Mouse (Mus musculus) cerebellum, postnatal 10 days (tissue): ENCODE measurements around the gene Gm20509.
"Not testable (repeated sequence)": the region's sequence is repeated elsewhere in the genome, so short reads cannot be mapped to it uniquely, and the experiment has no call there.

Source experiments
- DNase-seq, 2 experiments: peaks; one replicate each; pipeline ENCODE4 v3.0.0; 2021; ENCODE audit warnings: mixed read lengths in 2 of 2

Gm20509 gene

DNA sequence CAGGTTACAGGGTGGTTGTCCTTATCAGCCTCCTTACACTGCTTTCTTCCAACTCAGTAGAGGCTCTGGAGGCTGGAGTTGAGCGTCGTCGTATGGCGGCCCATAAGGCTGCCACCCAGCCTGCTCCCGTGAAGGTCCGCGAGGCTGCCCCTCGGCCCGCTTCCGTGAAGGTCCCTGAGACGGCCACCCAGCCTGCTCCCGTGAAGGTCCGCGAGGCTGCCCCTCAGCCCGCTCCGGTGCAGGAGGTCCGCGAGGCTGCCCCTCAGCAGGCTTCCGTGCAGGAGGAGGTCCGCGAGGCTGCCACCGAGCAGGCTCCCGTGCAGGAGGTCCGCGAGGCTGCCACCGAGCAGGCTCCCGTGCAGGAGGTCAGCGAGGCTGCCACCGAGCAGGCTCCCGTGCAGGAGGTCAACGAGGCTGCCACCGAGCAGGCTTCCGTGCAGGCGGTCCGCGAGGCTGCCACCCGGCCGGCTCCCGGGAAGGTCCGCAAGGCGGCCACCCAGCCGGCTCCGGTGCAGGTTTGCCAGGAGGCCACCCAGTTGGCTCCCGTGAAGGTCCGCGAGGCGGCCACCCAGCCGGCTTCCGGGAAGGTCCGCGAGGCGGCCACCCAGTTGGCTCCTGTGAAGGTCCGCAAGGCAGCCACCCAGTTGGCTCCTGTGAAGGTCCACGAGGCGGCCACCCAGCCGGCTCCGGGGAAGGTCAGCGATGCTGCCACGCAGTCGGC, 1.0 kb downstream of the Gm20509 start:
- DNase-seq, result peak in 1 of 2 experiments; percentile 62

DNA sequence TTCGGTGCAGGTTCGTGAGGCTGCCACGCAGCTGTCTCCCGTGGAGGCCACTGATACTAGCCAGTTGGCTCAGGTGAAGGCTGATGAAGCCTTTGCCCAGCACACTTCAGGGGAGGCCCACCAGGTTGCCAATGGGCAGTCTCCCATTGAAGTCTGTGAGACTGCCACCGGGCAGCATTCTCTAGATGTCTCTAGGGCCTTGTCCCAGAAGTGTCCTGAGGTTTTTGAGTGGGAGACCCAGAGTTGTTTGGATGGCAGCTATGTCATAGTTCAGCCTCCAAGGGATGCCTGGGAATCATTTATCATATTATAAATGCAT, 1.6 kb downstream of the Gm20509 start:
- peak in 1 of 2 experiments; percentile 58 for DNase-seq

GRCm38 (mm10) chr9:73105141-73105540, 2.9 kb downstream of the Gm20509 start:
- DNase-seq, result no peak

GRCm38 (mm10) chr9:73105771-73106170, 3.5 kb downstream of the Gm20509 start:
- no peak for DNase-seq

DNA sequence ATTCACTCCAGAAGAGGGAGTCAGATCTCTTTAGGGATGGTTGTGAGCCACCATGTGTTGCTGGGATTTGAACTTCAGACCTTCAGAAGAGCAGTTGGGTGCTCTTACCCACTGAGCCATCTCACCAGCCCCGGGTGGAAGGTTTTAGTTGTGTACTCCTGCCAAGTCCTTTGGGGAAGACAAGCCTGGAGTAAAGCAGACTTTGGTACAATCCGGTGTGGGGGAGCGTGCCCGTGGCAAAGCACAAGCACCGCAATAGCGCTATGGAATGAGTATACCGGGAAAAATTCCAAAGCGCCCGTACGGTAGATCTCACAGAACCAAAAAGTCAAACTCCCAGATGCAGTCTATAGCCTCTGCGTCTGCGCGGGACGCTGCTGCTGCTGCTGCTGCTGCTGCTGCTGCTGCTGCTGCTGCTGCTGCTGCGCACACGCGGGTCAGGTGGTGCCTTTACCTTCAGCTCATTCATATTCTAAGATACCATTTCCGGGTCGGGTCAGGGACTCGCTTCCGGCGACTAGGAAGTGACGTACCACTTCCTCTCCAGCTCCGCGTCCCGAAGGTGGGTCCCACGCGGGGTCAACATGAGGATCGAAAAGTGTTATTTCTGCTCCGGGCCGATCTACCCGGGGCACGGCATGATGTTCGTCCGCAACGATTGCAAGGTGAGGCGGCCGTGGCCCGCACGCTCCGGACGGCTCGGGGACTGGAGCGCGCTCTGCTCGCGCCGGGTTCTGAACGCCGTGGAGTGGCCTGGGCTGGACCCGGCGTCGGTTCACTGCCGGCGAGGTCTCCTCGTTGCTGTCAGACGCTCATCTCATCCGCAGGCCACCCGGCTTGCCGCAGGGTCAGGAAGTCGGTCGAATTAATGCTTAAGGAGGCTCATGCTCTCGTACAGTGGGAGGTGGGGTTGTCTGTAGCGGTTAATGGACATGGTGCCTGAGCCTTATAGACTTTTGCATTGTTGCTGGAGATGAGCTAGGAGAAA, 10.9 kb downstream of the Gm20509 start, which contains the start of gene Rsl24d1:
Rsl24d1 (plus strand) TSS at position 508 of the 988 bp plus-strand sequence.
- peak; percentile 88 to 90 for DNase-seq

DNA sequence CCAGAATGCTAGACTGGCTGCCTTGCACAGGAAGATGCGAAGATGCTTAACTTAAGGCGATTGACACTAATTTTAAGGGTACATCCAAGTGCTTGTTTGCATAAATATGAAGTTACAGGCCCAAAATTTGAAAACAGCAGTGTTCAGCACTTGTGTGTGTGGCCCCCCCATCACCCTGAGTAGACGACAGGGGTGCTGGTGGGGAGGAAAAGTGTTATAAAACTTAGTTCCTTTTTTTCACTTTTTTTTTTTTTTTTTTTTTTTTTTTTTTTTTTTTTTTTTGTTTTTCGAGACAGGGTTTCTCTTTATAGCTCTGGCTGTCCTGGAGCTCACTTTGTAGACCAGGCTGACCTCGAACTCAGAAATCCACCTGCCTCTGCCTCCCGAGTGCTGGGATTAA, 14.4 kb downstream of the Gm20509 start:
- not testable (repeated sequence) for DNase-seq

GRCm38 (mm10) chr9:73118012-73118411, 15.7 kb downstream of the Gm20509 start:
- DNase-seq, result no peak

- DNase-seq, result peak; percentile 58 to 60
Observed at GRCm38 (mm10) chr9:73121735-73122134, 19.5 kb downstream of the Gm20509 start.

DNA sequence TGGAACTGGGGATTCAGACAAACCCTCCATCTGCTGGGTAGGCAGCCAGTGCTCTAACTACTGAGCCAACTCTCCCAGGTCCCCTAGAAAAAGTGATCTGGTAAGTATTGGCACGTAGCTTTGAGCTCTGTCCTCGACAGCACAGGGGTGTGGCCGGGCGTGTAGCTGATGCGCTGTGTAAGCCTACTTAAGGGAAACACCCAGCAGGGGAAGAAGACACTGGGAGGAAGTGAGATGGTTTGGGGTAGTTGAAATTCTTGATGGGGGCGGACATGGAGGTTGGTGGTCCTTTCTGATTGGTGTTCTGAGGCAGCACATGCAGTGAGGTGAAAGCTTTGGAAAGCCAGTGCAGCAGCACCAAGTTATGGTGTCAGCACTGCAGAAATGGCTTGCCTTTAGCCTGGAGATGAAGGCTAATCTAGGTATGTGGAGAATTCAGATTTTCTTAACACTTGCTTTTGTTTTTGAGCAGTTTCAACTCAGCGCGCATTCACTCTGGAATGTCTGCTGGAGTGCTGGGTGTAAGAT, 22.8 kb downstream of the Gm20509 start:
- DNase-seq, result no peak

DNA sequence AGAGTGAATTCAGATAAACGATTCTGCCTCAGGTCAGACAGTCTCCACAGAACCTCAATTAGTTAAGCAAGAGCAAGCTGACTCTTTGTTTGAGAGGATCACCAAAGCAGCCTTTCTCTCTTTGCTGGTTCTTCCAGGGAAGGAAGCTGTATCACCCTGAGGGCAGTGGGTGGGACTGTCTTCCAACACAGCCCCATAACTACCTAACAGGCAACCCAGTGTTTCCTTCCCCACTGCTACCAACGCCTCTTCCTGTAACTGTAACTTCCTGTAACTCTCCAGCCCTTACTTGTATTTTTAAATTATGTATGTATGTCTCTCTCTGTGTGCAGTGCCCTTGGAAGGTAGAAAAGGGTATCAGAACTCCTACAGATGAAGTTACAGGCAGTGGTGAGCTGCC, 25.2 kb downstream of the Gm20509 start:
- DNase-seq, result no peak

DNA sequence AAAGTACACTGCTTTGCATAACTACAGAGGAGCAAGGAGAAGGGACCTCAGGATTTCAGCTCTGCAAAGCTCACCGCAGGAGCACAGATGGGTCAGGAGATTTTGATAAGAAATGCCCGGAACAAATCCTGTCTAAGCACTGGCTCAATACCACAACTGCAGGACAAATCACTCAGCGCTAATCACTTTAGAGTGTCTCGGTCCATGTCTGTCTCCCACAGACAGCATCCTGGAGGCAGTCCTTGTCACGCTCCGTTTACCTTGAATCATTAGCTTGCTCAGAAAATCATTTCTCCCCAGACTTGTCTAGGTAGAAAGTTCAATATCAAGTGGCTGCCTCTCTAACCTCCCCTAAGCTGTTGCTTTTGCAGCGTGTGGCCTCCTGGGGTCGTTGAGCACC, 27.6 kb downstream of the Gm20509 start:
- DNase-seq, result no peak

- no peak for DNase-seq
Observed at GRCm38 (mm10) chr9:73130529-73130928, 28.3 kb downstream of the Gm20509 start.

GRCm38 (mm10) chr9:73137341-73137886, 35.1 kb downstream of the Gm20509 start:
- DNase-seq, result no peak

DNA sequence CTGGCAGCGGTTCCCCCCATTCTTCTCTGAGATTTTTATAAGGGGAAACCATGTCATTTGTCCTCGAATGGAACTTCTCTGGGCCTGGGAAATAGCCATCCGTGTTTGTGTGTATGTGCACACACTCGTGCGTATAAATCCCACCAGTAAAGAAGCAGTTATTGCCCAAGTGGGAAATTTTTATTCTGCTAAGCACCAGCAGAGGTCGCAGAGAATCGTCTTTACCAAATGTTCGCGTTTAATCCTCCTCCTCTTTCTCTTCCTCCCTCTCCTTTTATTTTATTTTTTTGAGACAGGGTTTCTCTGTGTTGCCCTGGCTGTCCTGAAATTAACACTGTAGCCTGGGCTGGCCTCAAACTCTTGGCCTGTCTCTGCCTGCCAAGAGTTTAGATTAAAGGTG, 52.1 kb downstream of the Gm20509 start:
- no peak for DNase-seq

- DNase-seq, result no peak
Observed at GRCm38 (mm10) chr9:73157968-73158367, 55.7 kb downstream of the Gm20509 start.

DNA sequence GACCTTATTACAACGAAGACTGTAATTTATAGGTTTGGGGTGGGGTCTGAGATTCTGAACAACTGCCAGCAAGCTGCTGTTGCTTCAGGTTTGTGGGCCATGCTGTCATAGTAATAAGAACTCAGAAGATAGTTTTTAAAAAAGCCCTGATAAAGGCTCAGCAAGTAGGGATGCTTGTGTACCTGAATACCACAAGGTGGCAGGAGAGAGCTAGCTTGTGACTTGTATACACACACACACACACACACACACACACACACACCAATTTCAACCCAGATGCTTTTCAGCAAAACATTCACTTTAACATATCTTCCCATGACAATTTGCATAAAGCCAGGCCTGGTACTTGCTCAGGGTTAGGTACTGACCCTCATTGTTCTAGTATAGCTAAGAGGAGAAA, 57.0 kb downstream of the Gm20509 start:
- peak; percentile 66 to 83 for DNase-seq

GRCm38 (mm10) chr9:73162571-73163333, 60.5 kb downstream of the Gm20509 start:
- peak; percentile 92 to 95 for DNase-seq

GRCm38 (mm10) chr9:73165631-73166030, 63.4 kb downstream of the Gm20509 start:
- peak in 1 of 2 experiments; percentile 42 for DNase-seq
